Mouse (Mus musculus): ENCODE results near the gene Fars2. TPM values are rescaled to one million over a fixed set of nuclear protein-coding genes. Genes with fewer than 3 reads are reported as not detected.

Fars2 gene
- polyA plus RNA-seq (2012; rRNA removed), result 25.1 and 34.9 TPM in 2 replicates

DNA sequence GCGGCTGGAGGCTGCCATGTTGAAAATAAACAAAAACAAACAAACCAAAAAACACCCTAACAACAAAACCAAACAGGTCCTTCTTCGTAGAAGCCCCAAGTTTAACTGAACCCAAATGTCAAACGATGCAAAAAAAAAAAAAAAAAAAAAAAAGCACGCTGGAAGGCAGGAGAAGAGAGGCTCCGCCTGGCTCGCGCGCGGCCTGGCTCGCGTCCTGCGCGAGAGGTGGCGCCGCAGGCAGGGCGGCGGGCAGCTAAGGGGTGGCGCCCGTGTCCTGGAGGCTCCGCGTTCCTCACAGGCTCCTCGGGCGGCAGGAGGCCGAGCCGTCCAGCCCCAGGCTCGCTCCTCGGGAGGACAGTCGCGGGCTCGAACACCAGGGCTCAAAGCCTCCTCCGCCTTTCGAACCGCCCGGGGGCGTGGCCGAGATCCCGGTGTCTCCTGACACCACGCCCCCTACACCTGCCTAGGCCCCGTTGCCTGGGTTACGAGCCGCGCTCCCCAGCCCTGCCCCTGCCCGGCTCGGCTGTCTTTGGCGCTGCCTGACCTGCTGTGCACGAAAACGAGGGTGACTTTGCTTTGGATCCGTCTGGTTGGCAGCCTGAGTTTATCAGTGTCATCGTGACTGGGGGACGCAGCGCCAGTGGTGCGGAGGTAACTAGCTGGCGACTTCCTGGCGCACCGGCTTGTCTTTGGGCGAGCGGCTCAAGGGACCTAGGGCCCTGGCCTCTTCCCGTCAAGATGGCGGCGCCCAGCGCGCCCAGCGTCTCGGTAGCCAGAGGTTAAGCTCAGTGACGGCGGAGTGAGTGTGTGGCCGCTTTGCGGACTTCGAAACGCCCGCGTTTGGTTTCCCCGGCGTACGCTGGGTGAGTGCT is at the start of gene Fars2, which contains the start of gene Lyrm4:
Fars2 (plus strand) TSS at position 270 of the 872 bp plus-strand sequence.
Lyrm4 (minus strand) TSS at position 384 of the 872 bp plus-strand sequence.
- Histone ChIP-seq H3K4me3 (replicated peaks; ENCODE audit: extremely low read depth, low read depth, low read length) (peak within 1 kb of the TSS; percentile 85), H3K4me1 (ENCODE audit: control insufficient read depth, insufficient read depth, low read length) (peaks cover 6% of the 10 kb centered on the region)
- DNase-seq, result peak; percentile 99
- WGBS, result under 1% methylated on average over 75 of the region's 75 CpGs
- TF ChIP-seq POLR2A (IDR thresholded peaks at IDR 0.05; ENCODE audit: borderline replicate concordance, extremely low read depth, low read depth, low read length) (peak; percentile 79; the same call in 1 of the 2 replicates), CTCF (IDR thresholded peaks at IDR 0.05; ENCODE audit: insufficient read depth, low read length) (no peak)

DNA sequence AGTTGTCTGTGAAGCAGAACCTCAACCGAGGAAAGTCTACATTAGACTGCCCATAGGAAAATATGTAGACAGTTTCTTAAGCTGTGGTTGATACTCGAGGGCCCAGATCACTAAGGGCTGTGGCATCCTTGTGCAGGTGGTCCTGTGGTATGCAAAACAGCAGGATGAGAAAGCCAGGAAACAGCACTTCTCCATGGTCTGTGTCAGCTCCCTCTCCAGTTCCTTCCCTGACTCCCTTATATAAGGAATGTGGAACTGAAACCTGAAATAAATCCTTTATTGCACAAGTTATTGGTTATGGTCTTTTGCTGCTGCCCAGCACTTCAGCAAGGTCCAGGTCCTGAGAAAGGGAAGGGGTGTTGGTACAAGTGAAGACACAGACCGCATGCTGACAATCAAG is 42.7 kb upstream of the Fars2 start:
- DNase-seq, result no peak
- H3K4me3 ChIP-seq (replicated peaks; ENCODE audit: extremely low read depth, low read depth, low read length), result no peak overlapping the region
- 79% methylated on average over 3 of the region's 3 CpGs for WGBS

DNA sequence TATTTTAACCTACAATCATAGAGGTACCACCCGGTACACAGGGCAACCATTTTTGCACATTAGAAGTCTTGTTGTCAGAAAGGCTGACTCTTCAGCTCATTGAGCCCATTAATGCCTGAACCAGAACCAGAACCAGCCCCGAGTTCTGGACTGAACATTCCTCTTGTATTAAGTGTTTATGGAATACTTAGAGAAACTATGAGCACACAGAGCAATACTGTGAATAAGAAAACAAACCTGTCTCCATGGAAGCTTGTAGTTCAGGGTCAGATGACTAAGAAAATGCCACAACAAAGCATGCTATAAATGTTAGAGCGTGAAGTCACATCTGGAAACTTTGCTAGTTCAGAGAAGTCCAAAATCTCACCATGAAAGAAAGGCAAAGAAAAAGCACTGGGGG is 35.6 kb upstream of the Fars2 start:
- DNase-seq, result no peak
- TF ChIP-seq CTCF (IDR thresholded peaks at IDR 0.05; ENCODE audit: insufficient read depth, low read length) (no peak), POLR2A (IDR thresholded peaks at IDR 0.05; ENCODE audit: borderline replicate concordance, extremely low read depth, low read depth, low read length) (no peak)
- H3K4me3 ChIP-seq (replicated peaks; ENCODE audit: extremely low read depth, low read depth, low read length), result no peak overlapping the region
- no peaks in the 10 kb centered on the region; the same call in 1 of the 2 replicates for H3K4me1 ChIP-seq (ENCODE audit: control insufficient read depth, insufficient read depth, low read length)
- WGBS, result 64% methylated on average over 3 of the region's 3 CpGs

More for the DNA sequence above, 42.7 kb upstream of the Fars2 start:
- no peak for TF ChIP-seq CTCF (IDR thresholded peaks at IDR 0.05; ENCODE audit: insufficient read depth, low read length)
- TF ChIP-seq POLR2A (IDR thresholded peaks at IDR 0.05; ENCODE audit: borderline replicate concordance, extremely low read depth, low read depth, low read length), result no peak
- no peaks in the 10 kb centered on the region; the same call in 1 of the 2 replicates for H3K4me1 ChIP-seq (ENCODE audit: control insufficient read depth, insufficient read depth, low read length)

DNA sequence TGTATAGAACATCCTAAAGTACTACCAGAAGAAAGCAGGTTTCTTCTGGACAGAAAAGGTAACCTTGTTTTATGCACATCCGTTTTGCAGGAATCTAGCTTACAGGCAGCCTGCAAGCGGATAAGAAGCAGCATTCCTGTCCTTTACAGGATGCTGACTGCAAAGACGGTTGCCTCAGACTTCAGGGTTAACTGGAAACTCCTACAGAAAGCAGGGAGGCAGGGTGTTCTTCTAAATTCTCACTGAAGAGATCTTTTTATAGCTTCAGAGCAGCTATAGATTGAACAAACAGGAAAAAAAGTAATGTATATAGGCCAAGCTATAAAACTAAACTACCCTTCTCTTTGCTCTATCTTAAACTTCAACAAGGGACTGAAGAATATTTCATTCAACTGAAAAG is 32.5 kb upstream of the Fars2 start:
- WGBS, result 96% methylated on average over 3 of the region's 3 CpGs
- no peak overlapping the region for H3K4me3 ChIP-seq (replicated peaks; ENCODE audit: extremely low read depth, low read depth, low read length)
- no peak for TF ChIP-seq CTCF (IDR thresholded peaks at IDR 0.05; ENCODE audit: insufficient read depth, low read length)

DNA sequence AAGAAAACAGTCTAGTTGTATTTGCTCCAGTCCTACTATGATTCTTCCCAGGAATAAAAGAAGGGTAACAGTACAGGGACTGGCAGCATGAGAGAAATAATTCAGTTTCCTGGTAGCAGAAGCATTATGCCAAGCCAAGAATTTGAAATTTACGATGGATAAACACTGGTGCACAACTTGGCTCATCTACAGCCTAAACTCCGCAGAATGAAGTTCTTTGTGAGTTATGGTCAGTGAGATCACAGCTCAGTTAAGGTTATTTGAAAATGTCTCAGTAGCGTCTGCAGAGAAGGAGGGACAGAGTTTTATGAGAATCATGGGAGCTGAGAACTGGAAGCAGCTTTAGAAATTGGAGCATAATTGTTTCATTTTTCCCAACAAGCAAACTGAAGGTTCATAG is 31.2 kb upstream of the Fars2 start:
- WGBS, result 69% methylated on average over 3 of the region's 3 CpGs
- H3K4me1 ChIP-seq (ENCODE audit: control insufficient read depth, insufficient read depth, low read length), result no peaks in the 10 kb centered on the region; the same call in 1 of the 2 replicates
- TF ChIP-seq POLR2A (IDR thresholded peaks at IDR 0.05; ENCODE audit: borderline replicate concordance, extremely low read depth, low read depth, low read length) (no peak), CTCF (IDR thresholded peaks at IDR 0.05; ENCODE audit: insufficient read depth, low read length) (no peak)
- no peak overlapping the region for H3K4me3 ChIP-seq (replicated peaks; ENCODE audit: extremely low read depth, low read depth, low read length)
- DNase-seq, result no peak

More for the DNA sequence above, 32.5 kb upstream of the Fars2 start:
- DNase-seq, result no peak
- no peaks in the 10 kb centered on the region; the same call in 1 of the 2 replicates for H3K4me1 ChIP-seq (ENCODE audit: control insufficient read depth, insufficient read depth, low read length)

DNA sequence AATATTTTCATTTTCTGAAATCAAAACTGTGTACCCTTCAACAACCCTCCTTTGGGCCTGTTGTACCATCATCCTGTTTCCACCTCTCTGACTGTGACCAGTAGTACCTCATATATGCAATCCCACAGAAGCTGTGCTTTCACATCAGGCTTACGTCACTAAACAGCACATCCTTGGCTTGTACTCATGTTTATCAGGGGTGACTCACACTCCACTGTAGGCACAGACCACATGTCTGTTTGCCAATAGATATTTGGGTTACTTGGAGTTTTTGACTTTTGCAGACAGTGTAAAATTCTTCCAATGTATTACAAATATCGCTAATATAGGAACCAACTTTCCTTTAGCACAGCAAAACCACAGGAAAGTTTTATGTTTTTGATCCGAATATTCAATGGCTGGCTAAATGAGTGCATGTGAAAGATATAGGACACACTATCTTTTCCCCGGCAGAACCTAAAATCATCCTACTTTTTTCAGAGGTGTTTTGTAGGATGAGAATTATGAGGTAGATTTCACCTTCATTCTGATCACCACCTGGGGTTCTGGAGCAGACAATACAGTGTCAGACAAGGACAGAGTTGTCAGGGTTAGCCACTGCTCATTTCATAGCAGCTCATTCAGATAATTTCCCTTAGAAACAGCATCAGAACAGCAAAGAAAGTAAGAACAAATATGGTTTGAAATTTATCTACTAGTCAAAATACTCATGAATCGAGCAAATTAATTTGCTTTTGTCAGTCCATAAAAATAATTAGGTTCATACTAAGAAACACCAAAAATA is 30.4 kb upstream of the Fars2 start:
- no peak overlapping the region for H3K4me3 ChIP-seq (replicated peaks; ENCODE audit: extremely low read depth, low read depth, low read length)
- WGBS, result 77% methylated on average over 5 of the region's 5 CpGs
- no peaks in the 10 kb centered on the region; the same call in 1 of the 2 replicates for H3K4me1 ChIP-seq (ENCODE audit: control insufficient read depth, insufficient read depth, low read length)
- DNase-seq, result no peak
- TF ChIP-seq CTCF (IDR thresholded peaks at IDR 0.05; ENCODE audit: insufficient read depth, low read length) (no peak), POLR2A (IDR thresholded peaks at IDR 0.05; ENCODE audit: borderline replicate concordance, extremely low read depth, low read depth, low read length) (no peak)

DNA sequence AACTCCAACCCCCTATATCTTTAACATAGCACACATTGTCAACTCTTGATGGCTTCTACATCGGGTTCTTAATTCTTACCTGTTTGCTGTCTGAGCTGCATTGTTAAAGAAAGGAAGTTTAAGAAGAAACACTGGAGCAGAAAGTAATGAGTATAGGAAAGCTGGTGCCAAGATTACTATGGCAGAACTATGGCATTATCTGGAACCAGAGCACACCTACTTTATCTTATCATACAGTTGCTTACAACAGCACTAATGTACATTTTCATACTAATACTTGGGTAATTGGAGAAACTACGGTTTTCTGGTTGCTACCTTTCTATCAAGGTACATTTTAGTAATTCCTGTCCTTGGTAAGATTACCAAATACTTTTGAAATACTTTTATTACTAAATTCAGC is 29.8 kb upstream of the Fars2 start:
- Histone ChIP-seq H3K4me1 (ENCODE audit: control insufficient read depth, insufficient read depth, low read length) (no peaks in the 10 kb centered on the region; the same call in 1 of the 2 replicates), H3K4me3 (replicated peaks; ENCODE audit: extremely low read depth, low read depth, low read length) (no peak overlapping the region)
- 86% methylated on average over 2 of the region's 2 CpGs for WGBS
- TF ChIP-seq CTCF (IDR thresholded peaks at IDR 0.05; ENCODE audit: insufficient read depth, low read length), result no peak
- no peak for TF ChIP-seq POLR2A (IDR thresholded peaks at IDR 0.05; ENCODE audit: borderline replicate concordance, extremely low read depth, low read depth, low read length)
- DNase-seq, result no peak

DNA sequence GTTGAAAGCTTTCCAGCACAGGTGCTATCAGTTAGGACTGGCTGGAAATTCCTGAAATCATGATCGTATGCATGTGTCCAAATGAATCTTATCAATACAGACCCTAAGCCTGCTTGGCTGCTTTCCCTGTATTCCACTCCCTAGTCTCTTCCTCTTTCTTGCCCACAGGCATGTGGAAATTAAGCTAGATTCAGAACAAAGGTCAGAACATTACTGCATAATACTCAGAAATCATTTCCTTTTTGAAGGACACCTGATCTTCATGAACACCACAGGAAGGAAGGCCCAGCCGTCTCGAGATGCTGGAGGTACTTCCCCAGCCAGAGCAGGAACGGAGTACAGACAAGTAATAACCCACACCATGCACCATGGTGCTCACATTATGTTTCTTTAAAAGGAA is 29.0 kb upstream of the Fars2 start:
- H3K4me1 ChIP-seq (ENCODE audit: control insufficient read depth, insufficient read depth, low read length), result no peaks in the 10 kb centered on the region
- no peak for DNase-seq
- no peak overlapping the region for H3K4me3 ChIP-seq (replicated peaks; ENCODE audit: extremely low read depth, low read depth, low read length)
- TF ChIP-seq CTCF (IDR thresholded peaks at IDR 0.05; ENCODE audit: insufficient read depth, low read length) (no peak), POLR2A (IDR thresholded peaks at IDR 0.05; ENCODE audit: borderline replicate concordance, extremely low read depth, low read depth, low read length) (no peak)
- WGBS, result 59% methylated on average over 4 of the region's 4 CpGs

DNA sequence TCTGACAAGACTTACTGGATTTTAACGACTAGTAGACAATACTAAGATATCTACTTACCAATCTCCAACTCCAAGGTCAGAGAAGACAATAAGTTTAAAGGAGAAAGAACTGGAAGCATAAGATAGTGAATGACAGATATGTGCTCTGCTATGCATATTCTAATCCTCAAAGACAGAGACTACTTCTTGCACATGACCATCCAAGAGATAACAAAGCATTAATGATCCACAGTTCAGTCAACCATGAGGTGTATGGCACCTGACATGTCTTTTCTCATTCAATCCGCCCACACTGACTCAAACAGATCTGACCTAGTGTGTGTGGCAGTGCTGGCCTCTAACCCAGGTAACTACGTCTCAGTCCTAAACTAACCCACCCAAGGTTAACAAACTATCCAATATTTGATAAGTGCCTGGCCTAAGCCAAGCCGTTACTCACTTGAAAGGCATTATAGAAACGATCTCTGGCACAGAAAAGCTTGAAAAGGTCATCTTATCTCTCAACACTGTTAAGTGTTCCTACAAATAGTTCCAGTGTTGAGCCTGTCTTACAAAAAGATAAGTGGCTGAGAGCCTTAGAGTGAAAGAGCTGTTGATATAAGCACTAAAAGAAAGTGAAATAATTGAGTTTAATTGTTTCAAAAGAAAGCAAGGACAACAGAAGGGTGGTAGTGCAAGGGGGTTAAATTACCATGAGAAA is 20.4 kb upstream of the Fars2 start:
- Histone ChIP-seq H3K4me1 (ENCODE audit: control insufficient read depth, insufficient read depth, low read length) (no peaks in the 10 kb centered on the region; the same call in 1 of the 2 replicates), H3K4me3 (replicated peaks; ENCODE audit: extremely low read depth, low read depth, low read length) (no peak overlapping the region)
- TF ChIP-seq POLR2A (IDR thresholded peaks at IDR 0.05; ENCODE audit: borderline replicate concordance, extremely low read depth, low read depth, low read length) (no peak), CTCF (IDR thresholded peaks at IDR 0.05; ENCODE audit: insufficient read depth, low read length) (no peak)
- DNase-seq, result no peak
- 51% methylated on average over 5 of the region's 5 CpGs for WGBS
